Mouse (Mus musculus): ENCODE results near the gene Insrr.
"Not testable (repeated sequence)": the region's sequence is repeated elsewhere in the genome, so short reads cannot be mapped to it uniquely, and the experiment has no call there.

Insrr gene

GRCm38 (mm10) chr3:87778283-87778682 lies 18.5 kb upstream of the Insrr start:
- DNase-seq (ENCODE audit: low spot score in 2 of 2), result no peak

- no peak for DNase-seq (ENCODE audit: low spot score in 2 of 2)
Observed at GRCm38 (mm10) chr3:87779086-87779485, 17.7 kb upstream of the Insrr start.

GRCm38 (mm10) chr3:87783282-87784023 lies 13.3 kb upstream of the Insrr start:
- no peak for DNase-seq (ENCODE audit: low spot score in 2 of 2)

GRCm38 (mm10) chr3:87785156-87785555 lies 11.6 kb upstream of the Insrr start:
- DNase-seq (ENCODE audit: low spot score in 2 of 2), result no peak

- DNase-seq (ENCODE audit: low spot score in 2 of 2), result no peak
Observed at GRCm38 (mm10) chr3:87785626-87786214, 11.0 kb upstream of the Insrr start.

- DNase-seq (ENCODE audit: low spot score in 2 of 2), result no peak
Observed at GRCm38 (mm10) chr3:87789248-87789647, 7.5 kb upstream of the Insrr start.

- no peak for DNase-seq (ENCODE audit: low spot score in 2 of 2)
Observed at GRCm38 (mm10) chr3:87789768-87790167, 7.0 kb upstream of the Insrr start.

- no peak for DNase-seq (ENCODE audit: low spot score in 2 of 2)
Observed at GRCm38 (mm10) chr3:87794922-87795325, 1.8 kb upstream of the Insrr start, which contains the start of gene Ntrk1. Gene Ntrk1 (minus strand): TSS chr3:87795162.

- DNase-seq (ENCODE audit: low spot score in 2 of 2), result peak in 1 of 2 experiments; percentile 23
Observed at GRCm38 (mm10) chr3:87795336-87796277, 1.1 kb upstream of the Insrr start.

- no peak for DNase-seq (ENCODE audit: low spot score in 2 of 2)
Observed at GRCm38 (mm10) chr3:87801681-87802080, 4.9 kb downstream of the Insrr start.

GRCm38 (mm10) chr3:87804038-87804677 lies 7.4 kb downstream of the Insrr start:
- no peak for DNase-seq (ENCODE audit: low spot score in 2 of 2)

GRCm38 (mm10) chr3:87809322-87809962 lies 12.7 kb downstream of the Insrr start:
- DNase-seq (ENCODE audit: low spot score in 2 of 2), result no peak

GRCm38 (mm10) chr3:87811297-87811696 lies 14.5 kb downstream of the Insrr start:
- no peak for DNase-seq (ENCODE audit: low spot score in 2 of 2)

- DNase-seq (ENCODE audit: low spot score in 2 of 2), result no peak
Observed at GRCm38 (mm10) chr3:87812413-87812812, 15.7 kb downstream of the Insrr start.

- DNase-seq (ENCODE audit: low spot score in 2 of 2), result no peak
Observed at GRCm38 (mm10) chr3:87812873-87813272, 16.1 kb downstream of the Insrr start.

GRCm38 (mm10) chr3:87816166-87816565 lies 19.4 kb downstream of the Insrr start:
- DNase-seq (ENCODE audit: low spot score in 2 of 2), result no peak

- peak; percentile 11 to 73 for DNase-seq (ENCODE audit: low spot score in 2 of 2)
Observed at GRCm38 (mm10) chr3:87816646-87817093, 19.9 kb downstream of the Insrr start.

GRCm38 (mm10) chr3:87818226-87818625 lies 21.5 kb downstream of the Insrr start:
- DNase-seq (ENCODE audit: low spot score in 2 of 2), result no peak

- DNase-seq (ENCODE audit: low spot score in 2 of 2), result not testable (repeated sequence)
Observed at GRCm38 (mm10) chr3:87824206-87824605, 27.5 kb downstream of the Insrr start, which contains the start of gene Pear1. Gene Pear1 (minus strand): TSS chr3:87824306.

GRCm38 (mm10) chr3:87828435-87828834 lies 31.7 kb downstream of the Insrr start:
- no peak for DNase-seq (ENCODE audit: low spot score in 2 of 2)

- no peak for DNase-seq (ENCODE audit: low spot score in 2 of 2)
Observed at GRCm38 (mm10) chr3:87829025-87829424, 32.3 kb downstream of the Insrr start.
